Mouse (Mus musculus): Measurements from ENCODE around the gene Ankrd40. TPM values are rescaled to one million over a fixed set of nuclear protein-coding genes. Genes with fewer than 3 reads are reported as not detected.

Gene Ankrd40
- total RNA-seq, 4 experiments from 2014 or later = 255 to 327 (median 301) TPM

GRCm38 (mm10) chr11:94323271-94323925 is 4.4 kb upstream of the Ankrd40 start:
- DNase-seq (ENCODE audit: low spot score) = no peak

- DNase-seq (ENCODE audit: low spot score) = no peak
These were observed 3.2 kb upstream of the Ankrd40 start for GRCm38 (mm10) chr11:94324618-94325017.

- DNase-seq (ENCODE audit: low spot score) = peak; percentile 25
These were observed 815 bp upstream of the Ankrd40 start for GRCm38 (mm10) chr11:94326961-94327411.

- peak; percentile 21 for DNase-seq (ENCODE audit: low spot score)
These were observed 834 bp downstream of the Ankrd40 start for GRCm38 (mm10) chr11:94328644-94329025.

- peak; percentile 40 for DNase-seq (ENCODE audit: low spot score)
These were observed 1.6 kb downstream of the Ankrd40 start for GRCm38 (mm10) chr11:94329270-94329891.

GRCm38 (mm10) chr11:94330211-94330610 is 2.4 kb downstream of the Ankrd40 start:
- no peak for DNase-seq (ENCODE audit: low spot score)

GRCm38 (mm10) chr11:94332726-94333125 is 4.9 kb downstream of the Ankrd40 start:
- no peak for DNase-seq (ENCODE audit: low spot score)

- no peak for DNase-seq (ENCODE audit: low spot score)
These were observed 6.7 kb downstream of the Ankrd40 start for GRCm38 (mm10) chr11:94334386-94334968.

- DNase-seq (ENCODE audit: low spot score) = no peak
These were observed 8.8 kb downstream of the Ankrd40 start for GRCm38 (mm10) chr11:94336551-94336950.

GRCm38 (mm10) chr11:94338347-94338746 is 10.5 kb downstream of the Ankrd40 start:
- no peak for DNase-seq (ENCODE audit: low spot score)

- peak; percentile 27 for DNase-seq (ENCODE audit: low spot score)
These were observed 12.2 kb downstream of the Ankrd40 start for GRCm38 (mm10) chr11:94339732-94340585.

GRCm38 (mm10) chr11:94340948-94341933 is 13.4 kb downstream of the Ankrd40 start:
- no peak for DNase-seq (ENCODE audit: low spot score)

GRCm38 (mm10) chr11:94342114-94342905 is 14.5 kb downstream of the Ankrd40 start:
- no peak for DNase-seq (ENCODE audit: low spot score)

GRCm38 (mm10) chr11:94343955-94344358 is 16.2 kb downstream of the Ankrd40 start:
- DNase-seq (ENCODE audit: low spot score) = no peak

GRCm38 (mm10) chr11:94344470-94344869 is 16.7 kb downstream of the Ankrd40 start:
- no peak for DNase-seq (ENCODE audit: low spot score)

- no peak for DNase-seq (ENCODE audit: low spot score)
These were observed 18.1 kb downstream of the Ankrd40 start for GRCm38 (mm10) chr11:94345926-94346325.

- no peak for DNase-seq (ENCODE audit: low spot score)
These were observed 18.8 kb downstream of the Ankrd40 start for GRCm38 (mm10) chr11:94346611-94347010.

- DNase-seq (ENCODE audit: low spot score) = no peak
These were observed 19.3 kb downstream of the Ankrd40 start for GRCm38 (mm10) chr11:94347063-94347575.

GRCm38 (mm10) chr11:94349839-94350238 is 22.0 kb downstream of the Ankrd40 start:
- DNase-seq (ENCODE audit: low spot score) = no peak

GRCm38 (mm10) chr11:94350337-94350736 is 22.5 kb downstream of the Ankrd40 start:
- no peak for DNase-seq (ENCODE audit: low spot score)

Data from heart, adult 8-10 months (tissue).